In the genomic region with DNA sequence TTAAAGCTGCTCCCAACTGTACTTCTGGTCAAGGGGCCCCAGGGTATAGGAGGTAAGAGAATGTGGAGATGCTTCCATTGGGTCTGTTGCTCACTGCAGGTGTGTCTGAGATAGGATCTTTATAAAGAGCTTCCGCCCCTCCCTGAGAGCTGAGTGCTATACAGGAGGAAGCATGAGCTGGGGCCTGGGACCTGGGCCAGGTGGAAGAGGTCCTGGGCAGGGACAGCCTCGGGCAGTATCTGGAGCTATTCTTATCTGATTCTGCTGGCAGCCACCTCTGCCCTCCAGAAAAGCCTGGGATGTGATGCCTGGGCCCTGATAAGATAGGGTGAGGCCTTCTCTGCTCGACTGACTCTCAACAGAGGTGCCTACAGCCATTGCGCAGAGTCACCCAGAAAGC, we compare ENCODE assay signal across 14 mouse cellular contexts.
DNase-seq lines count a peak whose midpoint lies in the region; ATAC-seq and TF ChIP-seq lines count a peak whose summit lies in the region.
"Had no signal": no experiment of that assay in that cellular context is flagged by ENCODE, and none has a peak within 500 bp of the region (broad histone marks: within the 10 kb centered on the region; RNA-seq: fewer than 3 reads in every experiment).

No protein-coding gene starts in this region.

- no peak overlapping the region for H3K9ac ChIP-seq in intestine, postnatal 0 days (ENCODE audit: low read depth, low read length)
- H3K9ac ChIP-seq: embryonic facial prominence, embryonic 12.5 days; liver, embryonic 12.5 days; lung, embryonic 14.5 days had no signal

- WGBS in thymus, adult 2 months = 46% methylated on average over 4 of the region's 4 CpGs
- WGBS in intestine, postnatal 0 days = 40% methylated on average over 4 of the region's 4 CpGs

- peaks cover 9% of the 10 kb centered on the region for H3K4me1 ChIP-seq in thymus, adult 2 months (replicated peaks; ENCODE audit: control insufficient read depth, insufficient read depth, low read length)
- 0 out of 2 replicates have a peak, but pooled peaks cover 3% of the 10 kb centered on the region for H3K4me1 ChIP-seq in intestine, postnatal 0 days (replicated peaks; ENCODE audit: control insufficient read depth, insufficient read depth, low read length)
- H3K4me1 ChIP-seq: embryonic facial prominence, embryonic 12.5 days had no signal

- no peaks in the 10 kb centered on the region for H3K9me3 ChIP-seq in intestine, postnatal 0 days (ENCODE audit: control insufficient read depth)
- H3K9me3 ChIP-seq: embryonic facial prominence, embryonic 12.5 days had no signal

- no peaks in the 10 kb centered on the region for H3K27me3 ChIP-seq in thymus, adult 2 months (ENCODE audit: control insufficient read depth, insufficient read depth, low read length)
- H3K27me3 ChIP-seq in intestine, postnatal 0 days (replicated peaks; ENCODE audit: control insufficient read depth, insufficient read depth, low read length) = no peaks in the 10 kb centered on the region
- H3K27me3 ChIP-seq: embryonic facial prominence, embryonic 12.5 days had no signal

- no peak overlapping the region for H3K27ac ChIP-seq in thymus, adult 2 months (ENCODE audit: control insufficient read depth, insufficient read depth, low read length)
- no peak overlapping the region for H3K27ac ChIP-seq in intestine, postnatal 0 days (ENCODE audit: low read depth, low read length)
- H3K27ac ChIP-seq: embryonic facial prominence, embryonic 12.5 days; kidney, postnatal 0 days; liver, embryonic 12.5 days had no signal

- no peak for TF ChIP-seq POLR2A in thymus, adult 2 months (IDR thresholded peaks at IDR 0.05; ENCODE audit: control insufficient read depth, extremely low read depth, insufficient read depth, low read length, poor library complexity)

- TF ChIP-seq CTCF in thymus, adult 2 months (IDR thresholded peaks at IDR 0.05; ENCODE audit: borderline replicate concordance, control insufficient read depth, extremely low read depth, insufficient read depth, low read length, poor library complexity) = no peak
- no peak for TF ChIP-seq CTCF in intestine, postnatal 0 days (IDR thresholded peaks at IDR 0.05; ENCODE audit: low read depth)

- ATAC-seq in intestine, postnatal 0 days = peak; percentile 46; the same call in 1 of the 2 replicates
- ATAC-seq: liver, embryonic 12.5 days; midbrain, embryonic 16.5 days had no signal

- peak; percentile 42 for DNase-seq in thymus, postnatal 0 days (ENCODE audit: low spot score)
- DNase-seq in thymus, adult 2 months = no peak
- peak; percentile 35 for DNase-seq in gastrocnemius, postnatal 10 days
- DNase-seq in thymus, postnatal 25 days = peak; percentile 20
- no peak for DNase-seq in spleen, adult 12 weeks (ENCODE audit: low spot score)
- no peak for DNase-seq in spleen, postnatal 36 days (ENCODE audit: low spot score in 2 of 2)
- DNase-seq: cerebellum, adult 9-10 months; heart, postnatal 4 days; lung, embryonic 14.5 days had no signal

- no peaks in the 10 kb centered on the region for H3K36me3 ChIP-seq in thymus, adult 2 months (ENCODE audit: control insufficient read depth, insufficient read depth, low read length)
- H3K36me3 ChIP-seq in intestine, postnatal 0 days (ENCODE audit: control insufficient read depth, insufficient read depth) = no peaks in the 10 kb centered on the region
- H3K36me3 ChIP-seq: embryonic facial prominence, embryonic 12.5 days; liver, embryonic 12.5 days had no signal

- no peak overlapping the region for H3K4me2 ChIP-seq in intestine, postnatal 0 days (replicated peaks; ENCODE audit: low read depth)
- H3K4me2 ChIP-seq: embryonic facial prominence, embryonic 12.5 days; liver, embryonic 12.5 days; lung, embryonic 14.5 days had no signal

- H3K4me3 ChIP-seq in thymus, adult 2 months (ENCODE audit: control insufficient read depth, insufficient read depth, low read length) = no peak overlapping the region
- no peak overlapping the region for H3K4me3 ChIP-seq in intestine, postnatal 0 days (ENCODE audit: low read depth, low read length)
- H3K4me3 ChIP-seq: embryonic facial prominence, embryonic 12.5 days; liver, embryonic 12.5 days had no signal

Comparison
In these comparisons a context has a peak if more than half of its experiments do, and no peak if none do; other contexts are left out.
1. DNase-seq: peak in thymus, postnatal 0 days (single experiment), gastrocnemius, postnatal 10 days (single experiment) and thymus, postnatal 25 days (single experiment); none in thymus, adult 2 months (single experiment), spleen, adult 12 weeks (single experiment) and spleen, postnatal 36 days (0 of 2).